Mouse (Mus musculus): ENCODE results near the gene Gxylt2. TPM values are rescaled to one million over a fixed set of nuclear protein-coding genes. Genes with fewer than 3 reads are reported as not detected.

The Gxylt2 gene
- total RNA-seq, 2 experiments from 2014 or later, result 1.2 to 1.3 TPM

- DNase-seq (ENCODE audit: low spot score in 2 of 2), result no peak
Measured at GRCm38 (mm10) chr6:100799290-100799689, 94.8 kb downstream of the Gxylt2 start.

GRCm38 (mm10) chr6:100799766-100800165, 95.2 kb downstream of the Gxylt2 start:
- no peak for DNase-seq (ENCODE audit: low spot score in 2 of 2)

- peak; percentile 51 to 52 for DNase-seq (ENCODE audit: low spot score in 2 of 2)
Measured at GRCm38 (mm10) chr6:100800497-100800955, 96.0 kb downstream of the Gxylt2 start.

- no peak for DNase-seq (ENCODE audit: low spot score in 2 of 2)
Measured at GRCm38 (mm10) chr6:100802381-100803083, 98.0 kb downstream of the Gxylt2 start.

GRCm38 (mm10) chr6:100803250-100803649, 98.7 kb downstream of the Gxylt2 start:
- no peak for DNase-seq (ENCODE audit: low spot score in 2 of 2)

GRCm38 (mm10) chr6:100807187-100807586, 102.7 kb downstream of the Gxylt2 start:
- no peak for DNase-seq (ENCODE audit: low spot score in 2 of 2)

- no peak for DNase-seq (ENCODE audit: low spot score in 2 of 2)
Measured at GRCm38 (mm10) chr6:100807746-100808145, 103.2 kb downstream of the Gxylt2 start.

GRCm38 (mm10) chr6:100808221-100808778, 103.8 kb downstream of the Gxylt2 start:
- DNase-seq (ENCODE audit: low spot score in 2 of 2), result no peak

- no peak for DNase-seq (ENCODE audit: low spot score in 2 of 2)
Measured at GRCm38 (mm10) chr6:100810117-100810516, 105.6 kb downstream of the Gxylt2 start.

- no peak for DNase-seq (ENCODE audit: low spot score in 2 of 2)
Measured at GRCm38 (mm10) chr6:100811731-100812130, 107.2 kb downstream of the Gxylt2 start.

- DNase-seq (ENCODE audit: low spot score in 2 of 2), result no peak
Measured at GRCm38 (mm10) chr6:100821367-100821766, 116.8 kb downstream of the Gxylt2 start.

- DNase-seq (ENCODE audit: low spot score in 2 of 2), result no peak
Measured at GRCm38 (mm10) chr6:100823356-100823755, 118.8 kb downstream of the Gxylt2 start.

GRCm38 (mm10) chr6:100824381-100824965, 119.9 kb downstream of the Gxylt2 start:
- no peak for DNase-seq (ENCODE audit: low spot score in 2 of 2)

- DNase-seq (ENCODE audit: low spot score in 2 of 2), result no peak
Measured at GRCm38 (mm10) chr6:100826046-100826445, 121.5 kb downstream of the Gxylt2 start.

- DNase-seq (ENCODE audit: low spot score in 2 of 2), result no peak
Measured at GRCm38 (mm10) chr6:100828565-100828964, 124.0 kb downstream of the Gxylt2 start.

- no peak for DNase-seq (ENCODE audit: low spot score in 2 of 2)
Measured at GRCm38 (mm10) chr6:100829770-100830169, 125.2 kb downstream of the Gxylt2 start.

GRCm38 (mm10) chr6:100831188-100831587, 126.7 kb downstream of the Gxylt2 start:
- DNase-seq (ENCODE audit: low spot score in 2 of 2), result no peak

- no peak for DNase-seq (ENCODE audit: low spot score in 2 of 2)
Measured at GRCm38 (mm10) chr6:100831751-100832150, 127.2 kb downstream of the Gxylt2 start.

- peak; percentile 86 to 95 for DNase-seq (ENCODE audit: low spot score in 2 of 2)
Measured at GRCm38 (mm10) chr6:100833355-100833754, 128.8 kb downstream of the Gxylt2 start, which contains the start of gene Ppp4r2. Gene Ppp4r2 (plus strand): TSS chr6:100833622.

- DNase-seq (ENCODE audit: low spot score in 2 of 2), result peak; percentile 48 to 61
Measured at GRCm38 (mm10) chr6:100833811-100834481, 129.4 kb downstream of the Gxylt2 start.

- DNase-seq (ENCODE audit: low spot score in 2 of 2), result no peak
Measured at GRCm38 (mm10) chr6:100834489-100835160, 130.1 kb downstream of the Gxylt2 start.
